Mouse (Mus musculus): ENCODE data around the gene Tstd2.

The Tstd2 gene

GRCm38 (mm10) chr4:46119514-46120094 is 18.9 kb downstream of the Tstd2 start:
- DNase-seq (ENCODE audit: low spot score in 2 of 2), result no peak

GRCm38 (mm10) chr4:46117536-46117935 is 21.0 kb downstream of the Tstd2 start:
- DNase-seq (ENCODE audit: low spot score in 2 of 2), result no peak

- peak in 1 of 2 experiments; percentile 30 for DNase-seq (ENCODE audit: low spot score in 2 of 2)
Observed at GRCm38 (mm10) chr4:46116544-46117175, 21.8 kb downstream of the Tstd2 start.

GRCm38 (mm10) chr4:46115308-46115707 is 23.2 kb downstream of the Tstd2 start:
- DNase-seq (ENCODE audit: low spot score in 2 of 2), result no peak

- no peak for DNase-seq (ENCODE audit: low spot score in 2 of 2)
Observed at GRCm38 (mm10) chr4:46111361-46111760, 27.1 kb downstream of the Tstd2 start.

GRCm38 (mm10) chr4:46110084-46110483 is 28.4 kb downstream of the Tstd2 start:
- no peak for DNase-seq (ENCODE audit: low spot score in 2 of 2)

GRCm38 (mm10) chr4:46102078-46102769 is 36.3 kb downstream of the Tstd2 start:
- no peak for DNase-seq (ENCODE audit: low spot score in 2 of 2)

GRCm38 (mm10) chr4:46101211-46101711 is 37.2 kb downstream of the Tstd2 start:
- DNase-seq (ENCODE audit: low spot score in 2 of 2), result no peak

- DNase-seq (ENCODE audit: low spot score in 2 of 2), result no peak
Observed at GRCm38 (mm10) chr4:46100539-46100938, 38.0 kb downstream of the Tstd2 start.

GRCm38 (mm10) chr4:46099132-46099531 is 39.4 kb downstream of the Tstd2 start:
- no peak for DNase-seq (ENCODE audit: low spot score in 2 of 2)

- DNase-seq (ENCODE audit: low spot score in 2 of 2), result no peak
Observed at GRCm38 (mm10) chr4:46097591-46097990, 40.9 kb downstream of the Tstd2 start.

GRCm38 (mm10) chr4:46096546-46096945 is 41.9 kb downstream of the Tstd2 start:
- no peak for DNase-seq (ENCODE audit: low spot score in 2 of 2)

GRCm38 (mm10) chr4:46095826-46096159 is 42.7 kb downstream of the Tstd2 start:
- no peak for DNase-seq (ENCODE audit: low spot score in 2 of 2)

GRCm38 (mm10) chr4:46094916-46095825 is 43.3 kb downstream of the Tstd2 start:
- DNase-seq (ENCODE audit: low spot score in 2 of 2), result peak in 1 of 2 experiments; percentile 49

GRCm38 (mm10) chr4:46092429-46093076 is 45.9 kb downstream of the Tstd2 start:
- no peak for DNase-seq (ENCODE audit: low spot score in 2 of 2)

GRCm38 (mm10) chr4:46089524-46090125 is 48.9 kb downstream of the Tstd2 start:
- DNase-seq (ENCODE audit: low spot score in 2 of 2), result no peak

- peak; percentile 64 to 70 for DNase-seq (ENCODE audit: low spot score in 2 of 2)
Observed at GRCm38 (mm10) chr4:46087852-46088251, 50.6 kb downstream of the Tstd2 start.

- DNase-seq (ENCODE audit: low spot score in 2 of 2), result no peak
Observed at GRCm38 (mm10) chr4:46087427-46087771, 51.1 kb downstream of the Tstd2 start.

GRCm38 (mm10) chr4:46086718-46087426 is 51.6 kb downstream of the Tstd2 start:
- DNase-seq (ENCODE audit: low spot score in 2 of 2), result peak; percentile 39 to 58

GRCm38 (mm10) chr4:46085223-46085811 is 53.2 kb downstream of the Tstd2 start:
- DNase-seq (ENCODE audit: low spot score in 2 of 2), result peak; percentile 26 to 47

Measured in heart, adult 9 months (tissue).